Mouse (Mus musculus): ENCODE data around the gene Asap2.
A peak's percentile ranks its signal among the peaks of the same experiment; 100 is the strongest.

Gene Asap2

DNA sequence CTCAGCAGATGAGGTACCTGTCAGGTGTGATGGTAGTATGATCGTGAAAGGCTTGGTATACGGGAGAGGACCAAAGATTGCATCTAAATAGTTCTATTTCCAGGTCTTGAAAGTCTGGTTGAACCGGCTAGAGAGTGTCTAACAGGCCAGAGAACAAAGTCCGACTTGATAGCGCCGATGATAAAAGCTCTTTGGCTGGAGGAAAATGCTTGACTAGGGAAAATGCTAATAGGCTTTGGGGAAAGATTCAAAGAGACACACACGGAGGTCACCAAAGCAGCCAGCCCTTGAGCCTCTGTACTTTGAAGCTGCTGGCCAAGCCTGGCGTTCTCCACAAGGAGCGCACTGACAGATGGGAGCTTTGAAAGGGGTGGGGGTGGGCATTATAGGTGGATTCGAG lies 219.0 kb downstream of the Asap2 start:
- DNase-seq (ENCODE audit: low read depth), result no peak

- no peak for DNase-seq (ENCODE audit: low read depth)
Observed at GRCm38 (mm10) chr12:21212876-21213275, 222.6 kb downstream of the Asap2 start.

- no peak for DNase-seq (ENCODE audit: low read depth)
Observed at GRCm38 (mm10) chr12:21214551-21215165, 224.4 kb downstream of the Asap2 start.

DNA sequence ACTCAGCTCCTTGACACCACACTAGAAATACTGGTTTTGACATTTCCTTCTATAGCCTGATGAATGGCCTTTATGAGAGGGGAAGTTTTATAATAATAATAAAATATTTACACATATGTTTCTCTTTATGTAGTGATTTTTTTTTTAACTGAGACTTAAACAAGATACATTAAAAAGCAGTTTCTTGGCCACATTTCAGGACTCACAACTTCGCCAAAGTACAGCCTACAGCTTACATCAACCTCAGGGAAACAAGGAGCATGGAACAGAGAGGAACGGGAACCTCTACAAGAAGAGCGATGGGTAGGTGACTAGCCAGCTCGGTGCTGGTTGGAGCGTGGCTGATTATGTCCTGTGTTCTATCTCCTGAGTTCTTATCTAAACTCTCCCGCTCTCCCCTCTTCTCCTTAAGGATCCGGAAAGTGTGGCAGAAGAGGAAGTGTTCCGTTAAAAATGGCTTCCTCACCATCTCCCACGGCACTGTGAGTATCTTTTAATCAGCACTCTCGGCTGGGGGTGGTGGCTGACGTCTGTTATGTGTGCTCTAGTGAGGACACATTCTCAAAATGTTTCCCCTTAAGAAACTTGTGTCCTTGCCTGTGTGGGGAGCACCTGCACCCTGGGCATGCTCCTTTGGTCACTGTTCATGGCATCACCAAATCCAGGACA lies 227.7 kb downstream of the Asap2 start:
- no peak for DNase-seq (ENCODE audit: low read depth)

DNA sequence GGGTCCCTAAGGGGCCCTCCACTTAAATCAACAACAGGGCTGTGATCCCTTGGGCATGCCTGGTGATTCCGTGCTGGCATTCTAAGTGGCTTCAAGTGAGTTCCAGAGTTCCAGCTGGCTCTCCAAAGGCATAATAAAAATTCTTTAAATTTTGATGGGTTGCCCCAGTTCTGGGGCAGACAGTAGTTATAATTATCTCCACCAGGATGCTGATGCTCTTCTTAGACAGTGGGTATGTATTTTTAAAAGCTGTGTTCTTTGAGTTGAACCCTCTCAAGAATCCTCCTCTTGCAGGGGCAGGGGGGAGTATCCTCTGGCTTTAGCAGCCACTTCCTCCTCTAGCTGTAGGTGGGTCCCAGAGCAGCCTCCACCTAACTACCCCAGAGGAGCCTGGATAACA lies 230.3 kb downstream of the Asap2 start:
- DNase-seq (ENCODE audit: low read depth), result no peak

DNA sequence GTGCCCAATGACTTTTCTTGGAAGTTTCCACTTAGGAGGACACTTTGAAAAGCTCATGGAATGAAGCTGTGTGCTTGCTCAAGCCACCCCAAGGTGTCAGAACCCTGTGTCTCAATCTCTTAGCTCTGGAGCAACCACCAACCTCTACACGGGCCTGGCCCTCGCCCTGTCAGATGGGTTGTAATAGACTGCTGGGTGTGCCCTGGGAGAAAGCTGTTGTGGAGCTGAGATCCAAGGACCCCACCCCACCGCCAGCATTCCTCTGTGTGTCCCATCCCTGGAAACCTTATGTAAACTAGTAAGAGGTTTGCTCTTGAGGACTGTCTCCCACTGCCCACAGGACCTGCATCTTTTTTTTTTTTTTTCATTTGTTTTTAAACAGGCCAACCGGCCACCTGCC lies 233.7 kb downstream of the Asap2 start:
- no peak for DNase-seq (ENCODE audit: low read depth)

DNA sequence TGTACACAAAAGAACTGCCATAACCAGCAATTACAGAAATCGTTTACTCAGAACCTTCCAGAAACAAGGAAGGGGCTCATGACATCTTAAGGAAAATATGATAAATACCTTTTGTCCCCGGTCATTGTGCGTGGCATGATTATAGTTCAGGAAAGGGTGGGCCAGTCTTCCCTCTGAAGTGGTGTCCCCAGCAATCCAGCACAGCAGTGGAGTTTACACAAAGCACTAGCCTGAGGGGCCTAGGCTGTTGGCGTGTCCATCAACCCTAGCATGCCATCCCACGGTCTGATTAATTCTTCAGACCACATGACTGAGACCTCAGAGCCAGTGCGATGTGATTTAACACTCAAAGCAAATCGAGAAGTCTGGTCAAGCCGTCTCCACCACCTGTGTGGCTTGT lies 235.1 kb downstream of the Asap2 start:
- no peak for DNase-seq (ENCODE audit: low read depth)

GRCm38 (mm10) chr12:21226316-21226715 lies 236.1 kb downstream of the Asap2 start:
- peak; percentile 57 for DNase-seq (ENCODE audit: low read depth)

DNA sequence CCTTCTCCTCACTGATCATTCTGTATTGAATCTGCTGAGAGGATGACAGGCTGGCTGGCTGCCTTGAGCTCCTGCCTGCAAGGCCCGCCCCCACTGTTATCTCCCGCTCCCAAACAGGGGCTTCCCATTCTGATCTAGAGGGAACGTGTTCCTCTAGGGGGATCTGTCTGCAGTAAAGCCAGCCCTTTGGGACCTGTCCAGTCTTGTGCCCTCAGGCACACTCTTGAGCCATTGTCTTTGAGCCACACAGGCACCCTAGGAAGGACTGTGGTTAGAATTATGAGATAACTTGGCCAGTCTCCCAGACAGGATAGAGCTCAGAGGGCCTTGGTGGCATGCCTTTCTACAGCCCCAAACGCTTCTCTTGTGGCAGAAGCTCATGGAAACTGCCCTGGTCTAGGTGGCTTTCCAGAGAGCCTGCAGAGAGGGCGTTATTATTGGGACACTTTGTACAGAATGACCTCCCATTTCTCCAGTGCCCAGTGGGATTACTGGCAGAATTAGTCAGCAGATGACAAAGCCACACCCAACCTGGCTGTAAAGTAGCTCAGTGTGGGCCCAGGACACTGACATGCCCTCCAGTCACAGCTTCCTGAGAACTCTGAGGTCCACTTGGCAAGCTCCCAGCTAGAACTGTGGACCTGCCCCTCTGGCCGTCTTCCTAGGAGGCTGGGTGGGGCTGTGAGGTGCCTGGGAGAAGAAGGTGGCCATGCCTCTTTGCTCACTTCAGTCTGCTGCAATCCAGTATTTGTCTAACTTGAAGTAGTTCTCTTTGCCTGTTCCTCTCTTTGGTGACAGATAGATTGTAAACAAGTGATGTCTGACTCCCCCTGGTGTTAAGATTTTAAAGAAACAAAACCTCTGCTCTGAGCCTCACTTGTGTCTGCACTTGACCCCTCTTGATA lies 237.1 kb downstream of the Asap2 start:
- DNase-seq (ENCODE audit: low read depth), result peak; percentile 96

DNA sequence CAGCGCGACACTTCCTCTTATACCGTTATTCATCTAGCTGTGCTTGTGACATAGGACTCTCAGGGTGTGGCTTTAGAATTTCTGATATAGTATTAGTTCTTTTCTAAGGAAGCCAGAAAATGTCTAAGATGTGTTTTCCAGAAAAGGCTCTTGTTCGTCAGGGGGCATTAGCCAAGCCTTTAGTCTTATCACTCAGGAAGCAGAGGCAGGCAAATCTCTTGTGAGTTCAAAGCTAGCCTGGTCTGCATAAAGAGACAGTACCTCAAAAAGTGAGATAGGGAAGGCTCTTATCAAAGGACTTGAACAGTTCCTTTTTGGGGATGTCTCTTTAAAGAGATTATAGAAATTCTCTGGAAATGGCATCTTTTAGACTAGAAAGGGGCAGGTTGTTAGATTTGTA lies 238.4 kb downstream of the Asap2 start:
- peak; percentile 64 for DNase-seq (ENCODE audit: low read depth)

DNA sequence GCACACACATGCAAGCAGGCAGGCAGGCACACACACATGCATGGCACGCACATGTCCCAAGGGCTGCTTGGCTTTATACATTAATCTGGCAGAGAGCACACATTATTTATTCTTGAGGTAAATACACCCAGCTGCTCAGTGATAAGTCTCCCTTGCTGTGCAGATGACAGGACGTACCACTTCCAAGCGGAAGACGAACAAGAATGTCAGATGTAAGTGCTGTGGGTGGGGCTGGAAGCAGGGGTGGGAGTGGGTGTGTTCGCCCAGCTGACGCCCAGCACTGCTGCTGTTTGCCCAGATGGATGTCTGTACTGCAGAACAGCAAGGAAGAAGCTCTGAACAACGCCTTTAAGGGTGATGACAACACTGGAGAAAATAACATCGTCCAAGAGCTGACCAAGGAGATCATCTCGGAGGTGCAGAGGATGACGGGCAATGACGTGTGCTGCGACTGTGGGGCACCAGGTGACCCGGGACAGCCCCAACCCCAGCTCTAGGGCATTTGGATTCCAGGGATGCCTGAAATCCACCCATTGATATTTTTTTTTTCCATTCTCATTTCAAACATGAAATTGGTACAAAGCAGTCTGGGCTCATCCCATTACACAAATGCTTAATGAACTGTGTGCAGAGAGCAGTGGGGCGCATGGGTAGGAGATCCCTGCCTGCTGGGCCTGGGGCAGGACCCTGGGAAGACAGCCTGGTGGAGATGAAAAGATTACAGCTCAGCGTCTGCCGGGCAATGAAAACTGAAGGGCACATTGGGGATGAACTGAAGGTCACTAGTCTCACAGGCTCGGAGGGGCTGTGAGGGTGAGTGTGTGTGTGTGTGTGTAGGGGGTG lies 239.0 kb downstream of the Asap2 start:
- DNase-seq (ENCODE audit: low read depth), result peak; percentile 8

DNA sequence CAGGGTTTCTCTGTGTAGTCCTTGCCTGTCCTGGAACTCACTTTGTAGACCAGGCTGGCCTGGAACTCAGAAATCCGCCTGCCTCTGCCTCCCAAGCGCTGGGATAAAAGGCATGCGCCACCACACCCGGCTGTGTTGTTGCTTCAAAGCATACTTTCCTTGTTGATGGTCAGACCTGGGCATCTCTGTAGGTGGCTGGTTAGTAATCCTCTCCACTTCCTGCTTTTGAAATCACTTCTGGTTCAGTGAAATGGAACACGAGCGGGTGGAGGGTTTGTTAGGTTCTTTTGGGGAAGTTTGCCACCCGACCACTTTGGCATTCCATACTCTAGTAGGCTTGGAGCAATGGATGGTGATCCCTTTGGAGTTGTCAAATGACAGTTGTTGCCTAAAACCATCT lies 243.5 kb downstream of the Asap2 start:
- peak; percentile 45 for DNase-seq (ENCODE audit: low read depth)

DNA sequence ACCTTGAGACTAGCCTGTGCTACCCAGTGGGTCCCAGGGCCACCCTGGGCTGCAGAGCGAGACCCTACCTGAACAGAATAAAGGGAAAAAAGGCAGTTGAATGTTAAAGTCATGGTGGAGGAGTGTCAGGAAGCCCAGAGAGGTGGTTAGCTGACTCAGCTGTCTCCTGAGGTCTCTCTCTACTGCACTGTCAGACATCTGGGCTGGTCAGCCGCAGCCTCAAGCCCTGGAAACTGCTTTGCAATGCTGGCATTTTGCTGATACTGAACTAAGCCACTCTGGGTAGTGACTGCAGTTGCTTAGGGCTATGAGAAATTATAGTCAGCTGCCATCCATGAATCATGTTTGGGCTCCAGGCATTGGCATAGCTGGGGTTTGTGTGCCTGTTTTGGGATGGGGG lies 244.3 kb downstream of the Asap2 start:
- DNase-seq (ENCODE audit: low read depth), result peak; percentile 65

DNA sequence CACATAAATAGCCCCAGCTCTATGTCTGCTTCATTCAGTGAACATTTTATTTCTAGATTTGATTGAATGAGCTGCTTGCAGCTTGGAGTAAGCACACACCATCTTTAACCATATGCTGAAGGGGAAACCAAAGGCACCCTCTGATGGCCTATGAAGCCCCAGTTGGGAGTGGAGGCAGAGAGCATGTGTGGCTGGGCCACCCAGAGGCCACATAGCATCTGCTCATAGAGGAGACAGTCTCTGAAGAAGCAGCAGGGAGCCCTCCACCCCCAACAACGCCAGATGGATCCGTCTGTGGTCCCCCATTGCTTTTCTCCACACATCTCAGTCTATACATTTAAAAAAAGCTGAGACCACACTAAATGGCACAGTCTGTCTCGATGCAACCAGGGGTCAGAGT lies 251.7 kb downstream of the Asap2 start:
- no peak for DNase-seq (ENCODE audit: low read depth)

DNA sequence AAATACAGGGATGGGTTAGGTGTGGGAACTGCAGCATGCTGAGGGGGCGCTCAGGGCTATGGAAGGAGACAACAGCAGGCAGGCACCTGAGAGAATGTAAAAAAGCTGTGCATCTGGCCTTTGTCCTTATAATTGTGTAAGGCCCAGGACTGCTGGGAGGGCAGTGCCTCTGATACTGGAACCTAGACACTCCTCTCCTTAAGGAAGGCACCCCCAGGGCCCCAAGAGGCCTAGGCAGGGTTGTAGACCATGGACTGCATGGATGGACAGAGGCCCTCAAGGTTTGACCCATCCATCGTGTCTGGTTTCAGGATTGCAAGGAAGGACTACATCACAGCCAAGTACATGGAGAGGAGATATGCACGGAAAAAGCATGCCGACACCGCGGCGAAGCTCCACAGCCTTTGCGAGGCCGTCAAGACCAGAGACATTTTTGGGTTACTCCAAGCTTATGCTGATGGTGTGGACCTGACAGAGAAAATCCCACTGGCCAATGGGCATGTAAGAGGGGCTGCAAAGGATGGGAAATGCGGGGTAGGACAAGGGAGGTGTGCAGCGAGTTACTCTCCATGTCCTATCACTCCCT lies 254.2 kb downstream of the Asap2 start:
- no peak for DNase-seq (ENCODE audit: low read depth)

GRCm38 (mm10) chr12:21247711-21248392 lies 257.6 kb downstream of the Asap2 start:
- no peak for DNase-seq (ENCODE audit: low read depth)

DNA sequence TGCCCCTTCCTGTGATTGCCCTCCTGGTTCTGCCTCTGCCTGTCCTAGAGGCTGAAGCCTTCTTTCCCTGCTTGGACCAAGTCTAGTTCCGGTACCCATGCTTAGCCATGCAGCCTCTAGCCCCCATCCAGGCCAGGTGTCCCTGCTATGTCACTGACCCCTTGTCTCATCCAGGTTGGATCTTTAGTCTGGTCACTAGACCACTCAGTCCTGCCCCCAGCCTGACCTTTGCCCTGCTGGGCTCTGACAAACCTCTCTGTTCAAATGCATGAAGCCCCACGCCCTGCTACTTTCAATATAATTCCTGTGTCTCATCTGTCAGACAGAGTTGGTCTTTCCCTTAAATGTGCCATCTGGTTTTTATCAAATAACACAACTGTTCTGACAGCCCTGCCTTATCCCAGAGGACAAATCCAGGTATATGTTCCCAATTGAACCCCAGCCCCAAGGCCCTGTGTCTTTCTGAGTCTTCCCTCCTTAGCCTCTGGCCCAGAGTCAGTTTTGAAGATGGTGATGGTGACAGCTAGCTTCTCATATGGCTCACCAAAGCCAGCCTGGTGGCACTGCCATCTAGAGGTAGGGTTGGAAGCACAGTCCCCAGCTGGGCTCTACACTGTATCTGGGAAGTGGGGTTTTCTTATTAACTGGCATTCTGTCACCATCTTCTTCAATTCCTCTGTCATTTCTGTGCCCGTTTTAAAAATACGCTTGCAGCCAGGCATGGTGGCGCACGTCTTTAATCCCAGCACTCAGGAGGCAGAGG lies 270.4 kb downstream of the Asap2 start:
- peak; percentile 52 for DNase-seq (ENCODE audit: low read depth)

GRCm38 (mm10) chr12:21261521-21261920 lies 271.3 kb downstream of the Asap2 start:
- DNase-seq (ENCODE audit: low read depth), result no peak

DNA sequence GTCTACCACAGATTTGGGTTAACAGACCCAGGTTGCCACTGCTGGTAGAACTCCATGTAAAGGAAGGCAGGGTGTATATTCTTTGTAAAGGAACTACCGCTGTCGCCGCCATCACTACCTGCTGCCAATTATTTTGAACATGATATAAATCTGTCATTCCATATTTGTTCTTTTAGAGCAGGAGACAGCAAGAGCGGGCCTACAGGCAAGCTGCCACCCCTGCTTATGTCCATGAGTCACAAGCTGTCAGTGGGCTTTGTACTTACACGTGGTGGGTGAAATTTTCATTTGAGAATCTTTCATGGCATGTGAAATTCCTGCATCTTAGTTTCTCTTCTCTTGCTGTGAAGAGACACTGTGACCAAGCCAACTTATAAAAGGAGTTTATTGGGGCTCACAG lies 273.0 kb downstream of the Asap2 start:
- DNase-seq (ENCODE audit: low read depth), result no peak

- DNase-seq (ENCODE audit: low read depth), result peak; percentile 4
Observed at GRCm38 (mm10) chr12:21264241-21264640, 274.0 kb downstream of the Asap2 start.

All from 416B (cell line).